Mouse (Mus musculus) spleen, adult 2 months (tissue): ENCODE measurements around the gene Lst1. TPM values are rescaled to one million over a fixed set of nuclear protein-coding genes. Genes with fewer than 3 reads are reported as not detected.
A peak's percentile ranks its signal among the peaks of the same experiment; 100 is the strongest.

Experiments used
- DNase-seq, 2 experiments: peaks; one replicate each; pipeline versions ENCODE4 v3.0.0 to v3.0.0-alpha.2; 2012 to 2021; ENCODE audit warnings: low spot score in 2 of 2, low read depth in 1 of 2
- H3K27ac ChIP-seq: fragments of 200-500 bp; 2 replicates; pipeline ENCODE4 v1.5.1; 2012; ENCODE audit warnings: low read length, inconsistent platforms; ENCODE audit not compliant: insufficient read depth
- H3K27me3 ChIP-seq: fragments of 200-500 bp; 2 replicates; pipeline ENCODE4 v1.6.1; 2012; ENCODE audit warnings: mild to moderate bottlenecking, moderate library complexity, low read length, inconsistent platforms; ENCODE audit not compliant: control insufficient read depth, insufficient read depth
- H3K36me3 ChIP-seq: fragments of 200-500 bp; 2 replicates; pipeline ENCODE4 v1.6.1; 2012; ENCODE audit warnings: mild to moderate bottlenecking, low read length, inconsistent platforms; ENCODE audit not compliant: control insufficient read depth, insufficient read depth
- H3K4me1 ChIP-seq: fragments of 200-500 bp; 2 replicates; pipeline ENCODE4 v1.6.1; 2011; ENCODE audit warnings: inconsistent platforms; ENCODE audit not compliant: control insufficient read depth, insufficient read depth, insufficient read length
- H3K4me3 ChIP-seq: fragments of 200-500 bp; 2 replicates; pipeline ENCODE4 v1.5.1; 2011; ENCODE audit warnings: mild to moderate bottlenecking, inconsistent platforms; ENCODE audit not compliant: insufficient read depth, insufficient read length; ENCODE audit errors: extremely low read depth
- CTCF ChIP-seq: fragments of 200-500 bp; IDR thresholded peaks from 2 replicates; pipeline ENCODE4 v1.5.1; 2011; ENCODE audit warnings: mild to moderate bottlenecking, inconsistent platforms; ENCODE audit not compliant: insufficient read depth, insufficient read length, insufficient replicate concordance; ENCODE audit errors: extremely low read depth
- POLR2A ChIP-seq: fragments of 200-500 bp; IDR thresholded peaks from 2 replicates; pipeline ENCODE4 v1.6.1; 2011; ENCODE audit warnings: low read depth, low read length, inconsistent platforms
- WGBS: fragments of 180-500 bp; shearing (Covaris S2); methylation state at CpG from one replicate; pipeline ENCODE4 v1.1.7; 2018; 5-methylcytosine and 5-hydroxymethylcytosine counted together
- polyA plus RNA-seq: library from polyadenylated mRNA; depleted of rRNA; stranded (reverse); fragments of >200 nt; gene quantifications from 2 replicates; pipeline ENCODE4 v1.2.3, GENCODE M21; 2012; rRNA removed

Lst1 gene
- polyA plus RNA-seq, 1 experiment = 109 TPM

- TF ChIP-seq POLR2A (no peak), CTCF (no peak)
- 86% methylated on average over 6 of the region's 6 CpGs for WGBS
- Histone ChIP-seq H3K27me3 (no peaks in the 10 kb centered on the region), H3K4me1 (no peaks in the 10 kb centered on the region), H3K4me3 (no peak overlapping the region), H3K27ac (no peak overlapping the region), H3K36me3 (peaks cover 73% of the 10 kb centered on the region)
- DNase-seq = no peak
Observed at GRCm38 (mm10) chr17:35141971-35142370, 46.3 kb downstream of the Lst1 start.

GRCm38 (mm10) chr17:35140490-35140996 is 47.7 kb downstream of the Lst1 start:
- Histone ChIP-seq H3K27ac (no peak overlapping the region), H3K4me3 (no peak overlapping the region), H3K36me3 (peaks cover 60% of the 10 kb centered on the region), H3K4me1 (peaks cover 5% of the 10 kb centered on the region; the same call in 1 of the 2 replicates), H3K27me3 (no peaks in the 10 kb centered on the region)
- WGBS = 91% methylated on average over 16 of the region's 16 CpGs
- no peak for DNase-seq
- TF ChIP-seq CTCF = no peak
- TF ChIP-seq POLR2A = no peak

GRCm38 (mm10) chr17:35139269-35139668 is 49.0 kb downstream of the Lst1 start:
- DNase-seq = no peak
- 85% methylated on average over 3 of the region's 3 CpGs for WGBS
- H3K36me3 ChIP-seq = peaks cover 48% of the 10 kb centered on the region

GRCm38 (mm10) chr17:35135591-35136320 is 52.5 kb downstream of the Lst1 start:
- TF ChIP-seq CTCF = no peak
- no peak for TF ChIP-seq POLR2A
- under 1% methylated on average over 43 of the region's 43 CpGs for WGBS
- Histone ChIP-seq H3K36me3 (peaks cover 19% of the 10 kb centered on the region), H3K27me3 (no peaks in the 10 kb centered on the region), H3K27ac (peak overlapping the region; percentile 97), H3K4me3 (peak overlapping the region; percentile 98), H3K4me1 (peaks cover 5% of the 10 kb centered on the region; the same call in 1 of the 2 replicates)
- DNase-seq = no peak

More at GRCm38 (mm10) chr17:35139269-35139668, 49.0 kb downstream of the Lst1 start:
- H3K27me3 ChIP-seq = no peaks in the 10 kb centered on the region
- no peak overlapping the region for H3K27ac ChIP-seq
- no peak overlapping the region for H3K4me3 ChIP-seq
- H3K4me1 ChIP-seq = peaks cover 5% of the 10 kb centered on the region; the same call in 1 of the 2 replicates
- TF ChIP-seq POLR2A (no peak), CTCF (no peak)

Other genes with a start within 250 kb of the Lst1 start
- gene Hspa1b, start 229.2 kb downstream of the Lst1 start, polyA plus RNA-seq = 7.6 and 12.5 TPM in 2 replicates
- not detected in 2 replicates for gene Gm20481, start 218.5 kb downstream of the Lst1 start, polyA plus RNA-seq
- 4.2 and 6.7 TPM in 2 replicates for gene Hspa1a, start 216.3 kb downstream of the Lst1 start, polyA plus RNA-seq
- gene Hspa1l, start 215.7 kb downstream of the Lst1 start, polyA plus RNA-seq = 0.05 and 0.06 TPM in 2 replicates
- 60.7 and 65.2 TPM in 2 replicates for gene Lsm2, start 206.6 kb downstream of the Lst1 start, polyA plus RNA-seq
- 489 and 697 TPM in 2 replicates for gene Vars, start 187.5 kb downstream of the Lst1 start, polyA plus RNA-seq
- gene Vwa7, start 171.9 kb downstream of the Lst1 start, polyA plus RNA-seq = 0.72 and 0.90 TPM in 2 replicates
- gene Sapcd1, start 160.4 kb downstream of the Lst1 start, polyA plus RNA-seq = 7.3 and 14.7 TPM in 2 replicates
- 8.6 and 9.5 TPM in 2 replicates for gene Msh5, start 141.7 kb downstream of the Lst1 start, polyA plus RNA-seq
- 123 and 134 TPM in 2 replicates for gene Clic1, start 138.5 kb downstream of the Lst1 start, polyA plus RNA-seq
- gene Ddah2, start 129.4 kb downstream of the Lst1 start, polyA plus RNA-seq = 18.4 and 18.9 TPM in 2 replicates
- 0.47 and 0.59 TPM in 2 replicates for gene Ly6g6c, start 123.1 kb downstream of the Lst1 start, polyA plus RNA-seq
- 4.8 and 5.6 TPM in 2 replicates for gene Mpig6b, start 122.3 kb downstream of the Lst1 start, polyA plus RNA-seq
- gene Ly6g6e, start 111.5 kb downstream of the Lst1 start, polyA plus RNA-seq = 0.31 and 0.39 TPM in 2 replicates
- 1.3 and 1.8 TPM in 2 replicates for gene Ly6g6d, start 110.4 kb downstream of the Lst1 start, polyA plus RNA-seq
- 7.8 and 9.7 TPM in 2 replicates for gene Ly6g6f, start 102.8 kb downstream of the Lst1 start, polyA plus RNA-seq
- 119 and 154 TPM in 2 replicates for gene Abhd16a, start 99.2 kb downstream of the Lst1 start, polyA plus RNA-seq
- not detected in 2 replicates for gene Ly6g5c, start 80.2 kb downstream of the Lst1 start, polyA plus RNA-seq
- 2.4 and 2.9 TPM in 2 replicates for gene Ly6g5b, start 73.0 kb downstream of the Lst1 start, polyA plus RNA-seq
- 20.9 and 29.9 TPM in 2 replicates for gene Gpank1, start 67.0 kb downstream of the Lst1 start, polyA plus RNA-seq
- 176 and 238 TPM in 2 replicates for gene Csnk2b, start 66.4 kb downstream of the Lst1 start, polyA plus RNA-seq
- gene D17H6S53E, start 62.1 kb downstream of the Lst1 start, polyA plus RNA-seq = 6.8 and 10.0 TPM in 2 replicates
- 0.12 and 0.18 TPM in 2 replicates for gene Apom, start 56.4 kb downstream of the Lst1 start, polyA plus RNA-seq
- 166 and 202 TPM in 2 replicates for gene Bag6, start 53.3 kb downstream of the Lst1 start, polyA plus RNA-seq
- gene Prrc2a, start 23.5 kb downstream of the Lst1 start, polyA plus RNA-seq = 362 and 462 TPM in 2 replicates
- 8.3 and 10.2 TPM in 2 replicates for gene Aif1, start 12.4 kb downstream of the Lst1 start, polyA plus RNA-seq
- gene Ltb, start 6.0 kb upstream of the Lst1 start, polyA plus RNA-seq = 531 and 756 TPM in 2 replicates
- 7.5 and 13.2 TPM in 2 replicates for gene Tnf, start 13.6 kb upstream of the Lst1 start, polyA plus RNA-seq
- gene Lta, start 16.9 kb upstream of the Lst1 start, polyA plus RNA-seq = 24.8 and 26.8 TPM in 2 replicates
- 0.34 TPM in 1 of 2 replicates, not detected in the other for gene Gm16181, start 32.4 kb upstream of the Lst1 start, polyA plus RNA-seq
- 5.0 TPM in 2 replicates for gene Atp6v1g2, start 45.2 kb upstream of the Lst1 start, polyA plus RNA-seq
- gene Nfkbil1, start 47.4 kb upstream of the Lst1 start, polyA plus RNA-seq = 16.9 and 29.1 TPM in 2 replicates
- gene Ddx39b, start 53.3 kb upstream of the Lst1 start, polyA plus RNA-seq = 284 and 323 TPM in 2 replicates
- gene H2-D1, start 74.3 kb upstream of the Lst1 start, polyA plus RNA-seq = 1,148 and 1,488 TPM in 2 replicates
- gene H2-Q1, start 132.0 kb upstream of the Lst1 start, polyA plus RNA-seq = not detected in 2 replicates
- gene H2-Q2, start 153.8 kb upstream of the Lst1 start, polyA plus RNA-seq = 0.48 and 0.58 TPM in 2 replicates
- 249 and 304 TPM in 2 replicates for gene H2-Q4, start 191.2 kb upstream of the Lst1 start, polyA plus RNA-seq
- 239 and 253 TPM in 2 replicates for gene H2-Q6, start 236.4 kb upstream of the Lst1 start, polyA plus RNA-seq